Mouse (Mus musculus) left cerebral cortex, adult 9 months (tissue): ENCODE results near the gene Gbx1.

Source experiments
- DNase-seq, 2 experiments: peaks; one replicate each; pipeline ENCODE4 v3.0.0; 2022; ENCODE audit warnings: low spot score in 2 of 2

The Gbx1 gene

DNA sequence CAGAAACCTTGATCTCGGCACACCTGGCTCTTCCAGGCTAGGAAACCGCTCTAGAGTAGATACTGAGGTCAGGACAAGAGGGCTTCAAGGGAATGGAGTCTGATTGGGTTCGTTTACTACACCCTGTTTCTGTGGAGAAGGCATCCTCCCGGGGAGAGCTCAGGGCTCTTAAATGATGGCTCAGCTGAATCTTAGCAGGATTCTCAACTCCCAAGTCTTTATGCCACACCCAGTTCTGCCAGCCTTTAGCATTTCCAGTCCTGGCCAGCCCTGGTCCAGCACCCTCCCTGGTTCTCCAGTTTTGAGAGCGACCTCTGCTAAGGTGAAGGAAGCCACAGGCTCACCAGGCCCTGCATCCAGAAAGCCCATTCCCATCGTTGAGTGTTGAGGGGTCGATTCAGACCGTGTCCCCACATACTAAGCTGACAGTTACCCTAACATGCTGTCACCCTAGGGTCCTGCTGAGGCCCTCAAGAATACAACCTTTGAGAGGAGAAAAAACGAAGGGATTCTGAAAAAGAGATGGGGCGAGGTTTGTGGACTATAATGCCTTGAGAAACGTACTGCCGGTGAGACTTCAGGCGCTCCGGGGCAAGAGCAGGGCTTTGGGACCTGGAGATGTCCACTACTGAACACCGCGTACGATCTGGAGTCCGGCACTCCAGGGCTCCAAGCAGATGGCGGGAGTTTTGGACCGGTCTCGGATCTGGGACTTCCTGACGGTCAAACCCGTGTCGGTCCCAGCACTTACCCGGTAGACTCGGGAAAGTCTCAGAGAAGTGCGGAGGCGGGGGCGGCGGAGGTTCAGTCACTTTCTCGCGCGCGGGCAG, 1.4 kb downstream of the Gbx1 start:
- DNase-seq, result no peak

GRCm38 (mm10) chr5:24524522-24524921, 2.5 kb downstream of the Gbx1 start:
- DNase-seq, result no peak

DNA sequence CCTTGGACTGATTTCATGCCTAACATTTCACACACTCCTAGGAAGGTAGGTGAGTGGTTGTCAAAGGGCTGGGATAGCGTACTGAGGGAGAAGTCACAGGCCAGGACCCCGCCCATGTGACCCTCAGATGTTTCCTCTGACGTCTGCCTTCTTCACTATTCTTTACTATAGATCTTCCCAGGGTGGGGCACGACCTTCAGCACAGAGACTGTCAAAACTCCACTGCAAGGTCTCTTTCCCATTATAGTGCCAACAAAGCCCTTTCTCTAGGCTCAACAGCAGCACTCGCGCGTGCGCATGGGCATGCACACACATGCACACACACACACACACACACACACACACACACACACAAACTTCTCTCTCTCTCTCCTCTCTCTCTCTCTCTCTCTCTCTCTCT, 3.2 kb downstream of the Gbx1 start:
- DNase-seq, result no peak

GRCm38 (mm10) chr5:24521366-24521765, 5.6 kb downstream of the Gbx1 start:
- DNase-seq, result no peak

DNA sequence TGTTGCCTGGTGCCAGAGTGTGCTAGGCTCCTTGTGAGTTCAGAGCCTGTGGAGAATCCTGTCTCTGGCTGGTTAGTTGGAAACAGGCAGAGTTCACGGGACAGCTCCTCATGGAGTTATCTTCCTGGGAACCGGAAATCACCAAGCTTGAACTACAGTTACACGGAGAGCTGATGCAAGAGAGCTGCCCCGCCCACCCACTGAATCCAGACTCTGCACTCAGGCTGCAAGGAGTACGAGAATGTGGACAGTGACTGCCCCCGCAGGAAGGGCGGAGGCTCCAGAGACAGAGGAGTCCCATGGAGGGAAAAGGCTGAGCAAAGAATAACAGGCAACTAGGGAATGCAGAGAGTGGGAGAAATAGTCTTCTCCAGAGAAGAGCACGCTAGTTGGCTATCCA, 14.7 kb downstream of the Gbx1 start:
- DNase-seq, result no peak

- no peak for DNase-seq
These were observed 16.4 kb downstream of the Gbx1 start for GRCm38 (mm10) chr5:24510635-24511034.

DNA sequence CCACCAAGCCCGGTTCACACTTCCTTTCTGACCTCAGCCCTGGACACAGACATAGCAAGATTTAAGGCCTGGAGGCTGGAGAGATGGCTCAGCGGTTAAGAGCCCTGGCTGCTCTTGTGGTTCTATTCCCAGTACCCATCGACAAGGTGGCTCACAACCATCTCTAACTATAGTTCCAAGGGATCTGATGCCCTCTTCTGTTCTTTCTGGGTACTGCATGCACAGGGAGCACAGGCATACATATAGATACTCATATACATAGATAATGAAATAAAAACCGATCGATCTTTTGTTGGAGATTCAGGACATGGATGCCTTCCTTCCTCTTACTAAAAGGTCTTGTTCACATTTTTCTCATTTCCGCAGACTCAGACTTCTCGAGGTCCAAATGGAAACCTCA, 18.6 kb downstream of the Gbx1 start:
- no peak for DNase-seq

DNA sequence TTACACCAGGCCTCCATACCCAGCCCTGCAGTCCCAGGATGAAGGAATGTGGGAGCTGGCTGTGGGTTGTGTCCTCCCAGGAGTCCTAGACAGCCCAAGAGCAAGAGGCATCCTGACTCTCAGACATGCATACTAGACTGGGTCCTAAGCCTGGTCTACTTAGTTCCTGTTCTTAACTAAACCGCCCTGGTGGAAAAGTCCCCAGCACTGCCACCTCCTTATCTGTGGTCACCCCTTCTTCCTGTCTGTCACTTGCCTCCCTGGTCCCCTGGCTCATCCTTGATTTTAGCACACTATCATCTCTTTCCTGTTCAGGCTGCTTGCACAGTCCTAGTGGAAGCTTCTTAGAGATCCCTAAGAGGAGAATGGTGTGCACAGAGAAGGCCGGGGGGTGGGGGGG, 21.5 kb downstream of the Gbx1 start:
- no peak for DNase-seq

DNA sequence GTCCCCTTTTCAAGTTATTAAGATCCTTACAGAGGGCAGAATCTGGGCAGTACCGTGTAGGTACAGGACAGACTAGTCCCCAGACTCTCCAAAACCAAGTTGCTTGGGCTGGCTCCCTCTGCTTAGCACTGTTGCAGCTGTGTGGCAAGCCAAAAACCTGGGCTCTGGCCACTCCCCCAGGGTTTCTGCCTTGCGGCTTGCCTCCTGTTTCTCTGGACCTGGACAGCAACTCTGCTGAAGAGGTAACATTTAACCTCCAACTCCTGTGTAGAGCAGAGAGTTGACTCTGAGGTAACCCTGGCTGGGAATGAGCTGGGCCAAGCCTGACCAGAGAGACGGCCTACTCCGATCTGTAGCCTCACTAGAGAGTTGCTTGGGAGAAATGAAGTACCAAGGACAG, 24.2 kb downstream of the Gbx1 start:
- DNase-seq, result no peak

DNA sequence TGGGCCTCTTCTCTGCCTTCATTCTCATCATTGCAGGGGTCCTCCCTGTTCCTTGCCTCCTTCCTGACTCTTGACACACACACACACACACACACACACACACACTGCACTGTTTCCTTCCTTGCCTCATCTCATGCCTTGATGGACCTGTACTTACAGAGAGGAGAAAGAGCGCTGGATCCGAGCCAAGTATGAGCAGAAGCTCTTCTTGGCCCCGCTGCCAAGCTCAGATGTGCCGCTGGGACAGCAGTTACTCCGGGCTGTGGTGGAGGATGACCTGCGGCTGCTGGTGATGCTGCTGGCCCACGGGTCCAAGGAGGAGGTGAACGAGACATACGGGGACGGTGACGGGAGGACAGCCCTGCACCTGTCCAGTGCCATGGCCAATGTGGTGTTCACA, 26.2 kb downstream of the Gbx1 start:
- DNase-seq, result no peak

DNA sequence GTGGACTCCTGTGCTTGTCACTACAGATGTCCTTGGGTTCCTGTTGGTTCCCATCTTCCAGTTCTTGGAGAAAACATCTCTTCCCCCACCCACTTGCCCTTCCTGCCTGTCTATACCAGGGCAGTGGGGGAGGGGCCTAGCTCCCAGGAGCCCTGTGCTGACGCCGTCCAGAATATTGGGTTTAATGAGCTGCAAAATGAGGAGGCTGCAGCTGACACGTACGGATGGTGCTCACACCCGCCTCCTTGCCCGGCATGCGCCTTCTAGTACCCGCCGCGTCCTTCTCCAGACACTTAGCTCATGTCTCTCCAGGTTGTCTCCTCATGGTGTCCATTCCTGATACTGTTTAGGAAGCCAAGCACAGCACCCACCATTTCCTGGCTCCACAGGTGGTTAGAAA, 27.9 kb downstream of the Gbx1 start:
- DNase-seq, result no peak

- DNase-seq, result no peak
These were observed 29.5 kb downstream of the Gbx1 start for GRCm38 (mm10) chr5:24497526-24497925.

DNA sequence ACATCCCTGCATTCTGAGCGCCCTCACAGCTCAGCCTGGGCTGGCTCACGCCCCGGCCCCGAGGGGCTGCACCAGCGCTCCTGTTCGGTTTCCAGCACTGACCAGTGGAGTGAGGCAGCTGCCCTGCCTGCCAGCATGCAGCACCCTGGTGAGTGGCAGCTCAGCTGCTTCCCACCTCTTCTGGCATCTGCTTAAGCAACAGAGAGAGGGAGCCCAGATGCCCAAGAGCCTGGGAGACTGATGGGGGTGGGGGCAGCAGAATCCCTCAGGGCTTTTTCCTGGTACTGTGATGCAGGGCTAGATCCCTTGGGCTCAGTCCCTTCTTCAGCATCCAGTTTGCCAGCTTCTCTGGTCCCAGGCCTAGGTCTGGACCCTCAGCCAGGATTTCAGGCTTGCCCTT, 30.2 kb downstream of the Gbx1 start:
- DNase-seq, result no peak

- DNase-seq, result no peak
These were observed 32.0 kb downstream of the Gbx1 start for GRCm38 (mm10) chr5:24495019-24495418.

- no peak for DNase-seq
These were observed 34.3 kb downstream of the Gbx1 start for GRCm38 (mm10) chr5:24492546-24493285.

DNA sequence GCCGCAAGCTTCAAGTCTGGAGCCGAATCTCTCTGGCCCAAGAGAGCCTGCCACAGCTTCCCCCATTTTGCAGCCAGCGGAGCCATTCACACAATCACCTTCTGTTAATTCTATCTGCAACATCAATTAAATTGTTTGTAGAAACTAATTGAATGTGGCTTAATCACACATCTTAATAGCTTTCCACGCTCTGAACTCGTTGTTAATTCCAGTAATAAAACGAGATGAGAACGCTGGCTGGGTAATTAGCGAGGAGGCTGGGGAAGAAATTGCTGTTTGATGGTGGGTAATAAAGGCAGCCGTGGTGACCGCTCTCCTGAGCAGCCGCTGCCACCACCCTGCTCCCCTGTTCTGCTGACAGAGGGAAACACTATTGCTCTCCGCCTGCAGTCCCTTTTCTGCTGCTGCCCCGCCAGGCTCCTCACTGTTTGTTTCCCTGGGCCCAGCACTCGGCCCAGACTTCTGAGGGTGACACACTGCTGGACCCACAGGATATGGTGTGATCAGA, 36.5 kb downstream of the Gbx1 start:
- DNase-seq, result no peak

- DNase-seq, result no peak
These were observed 40.3 kb downstream of the Gbx1 start for GRCm38 (mm10) chr5:24486738-24487137.

- DNase-seq, result peak in 1 of 2 experiments; percentile 91
These were observed 40.9 kb downstream of the Gbx1 start for GRCm38 (mm10) chr5:24486097-24486496.

- DNase-seq, result no peak
These were observed 42.0 kb downstream of the Gbx1 start for GRCm38 (mm10) chr5:24484963-24485362.

DNA sequence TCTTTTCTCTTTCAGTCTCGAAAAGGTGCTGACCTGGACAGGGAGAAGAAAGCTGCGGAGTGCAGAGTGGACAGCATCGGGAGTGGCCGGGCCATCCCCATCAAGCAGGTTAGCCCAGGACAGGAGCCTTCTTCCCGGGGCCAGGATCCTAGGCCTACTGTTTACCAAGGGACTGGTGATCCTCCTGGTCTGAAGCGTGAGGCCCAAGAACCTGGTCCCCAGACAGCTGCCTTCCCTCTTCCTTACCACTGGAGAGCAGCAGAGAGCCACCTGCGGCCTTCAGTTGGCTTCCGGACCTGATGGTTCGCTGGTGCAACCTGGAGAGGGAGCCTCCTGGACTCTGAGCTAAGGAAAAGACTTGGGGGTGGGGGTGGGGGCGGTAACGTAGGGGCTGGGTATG, 43.7 kb downstream of the Gbx1 start:
- peak in 1 of 2 experiments; percentile 71 for DNase-seq

- no peak for DNase-seq
These were observed 44.5 kb downstream of the Gbx1 start for GRCm38 (mm10) chr5:24482247-24483079.

- DNase-seq, result peak in 1 of 2 experiments; percentile 68
These were observed 45.4 kb downstream of the Gbx1 start for GRCm38 (mm10) chr5:24481647-24482046.
